Comparison of ENCODE assay signal across 8 mouse cellular contexts in the genomic region with DNA sequence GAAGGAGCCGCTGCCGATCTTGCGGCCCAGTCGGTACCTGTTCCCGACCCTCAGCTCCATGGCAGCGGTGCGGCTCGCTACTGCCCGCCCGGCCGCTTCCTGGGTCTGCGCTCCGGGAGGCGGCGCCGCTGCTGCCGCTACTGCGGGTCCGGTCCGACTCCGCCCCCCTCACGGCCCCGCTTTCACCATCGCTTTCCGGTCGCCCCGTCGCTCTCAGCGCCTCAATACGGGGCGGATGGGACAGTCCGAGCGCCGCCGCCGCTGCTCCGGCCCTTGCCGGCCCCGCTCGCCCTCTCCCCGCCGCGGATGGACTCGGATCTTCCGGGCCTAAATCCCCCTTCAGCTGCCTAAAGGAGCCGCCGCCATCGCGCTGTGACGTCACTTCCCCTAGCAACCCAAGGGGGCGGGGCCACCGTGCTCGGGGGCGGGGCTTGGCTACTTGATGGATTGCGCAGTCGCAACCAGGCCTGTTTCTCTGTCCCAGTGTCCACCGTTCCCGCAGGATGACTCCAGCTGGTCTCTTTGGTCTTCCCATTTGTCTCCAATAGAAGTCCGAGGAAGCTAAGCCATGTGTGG. TPM values are rescaled to one million over a fixed set of nuclear protein-coding genes. Genes with fewer than 3 reads are reported as not detected.
DNase-seq lines count a peak whose midpoint lies in the region; ATAC-seq and TF ChIP-seq lines count a peak whose summit lies in the region.

A gene (minus strand): TSS at position 380 of the 576 bp plus-strand sequence.

- peaks cover 0 to 9% of the 10 kb centered on the region in 2 experiments; a peak in 1 of 4 replicates for H3K4me1 ChIP-seq in ES-E14 (ENCODE audit: control insufficient read depth in 2 of 2, insufficient read depth in 2 of 2, low read length in 2 of 2, poor library complexity in 1 of 2)
- H3K4me1 ChIP-seq in forebrain, embryonic 16.5 days (replicated peaks; ENCODE audit: control insufficient read depth, insufficient read depth, low read length), result peaks cover 38% of the 10 kb centered on the region
- peaks cover 17% of the 10 kb centered on the region for H3K4me1 ChIP-seq in lung, embryonic 14.5 days (ENCODE audit: insufficient read depth)
- peaks cover 22% of the 10 kb centered on the region for H3K4me1 ChIP-seq in olfactory bulb, adult 2 months (ENCODE audit: control insufficient read depth, insufficient read depth, low read length)
- H3K4me1 ChIP-seq in thymus, adult 2 months (replicated peaks; ENCODE audit: control insufficient read depth, insufficient read depth, low read length), result peaks cover 24% of the 10 kb centered on the region

- peak within 1 kb of the TSS; percentile 92 for H3K27ac ChIP-seq in ES-E14 (ENCODE audit: insufficient read depth, low read depth, low read length, poor library complexity, severe bottlenecking)
- H3K27ac ChIP-seq in forebrain, embryonic 16.5 days (ENCODE audit: low read length), result peak within 1 kb of the TSS; percentile 93
- H3K27ac ChIP-seq in layer of hippocampus, adult 2 months, result peak within 1 kb of the TSS; percentile 99
- peak within 1 kb of the TSS; percentile 97 for H3K27ac ChIP-seq in lung, embryonic 14.5 days (ENCODE audit: low read depth)
- H3K27ac ChIP-seq in olfactory bulb, adult 2 months (ENCODE audit: insufficient read depth, low read depth, low read length), result peak within 1 kb of the TSS; percentile 96
- H3K27ac ChIP-seq in thymus, adult 2 months (ENCODE audit: control insufficient read depth, insufficient read depth, low read length), result peak within 1 kb of the TSS; percentile 58; the same call in 1 of the 2 replicates

- under 1% methylated on average over 59 of the region's 59 CpGs for WGBS in forebrain, embryonic 16.5 days
- 1% methylated on average over 45 of the region's 59 CpGs for WGBS in lung, embryonic 14.5 days
- under 1% methylated on average over 58 of the region's 59 CpGs for WGBS in olfactory bulb, adult 2 months
- WGBS in thymus, adult 2 months, result under 1% methylated on average over 59 of the region's 59 CpGs

- peak within 1 kb of the TSS; percentile 99 for H3K9ac ChIP-seq in ES-E14 (ENCODE audit: insufficient read depth, low read depth, low read length, poor library complexity, severe bottlenecking)
- H3K9ac ChIP-seq in forebrain, embryonic 16.5 days (replicated peaks; ENCODE audit: low read depth, low read length), result peak within 1 kb of the TSS; percentile 100
- peak within 1 kb of the TSS; percentile 100 for H3K9ac ChIP-seq in lung, embryonic 14.5 days

- H3K27me3 ChIP-seq in forebrain, embryonic 16.5 days (replicated peaks; ENCODE audit: control insufficient read depth, insufficient read depth, low read length), result no peaks in the 10 kb centered on the region
- H3K27me3 ChIP-seq in lung, embryonic 14.5 days (ENCODE audit: insufficient read depth, low read length), result no peaks in the 10 kb centered on the region
- H3K27me3 ChIP-seq in thymus, adult 2 months (ENCODE audit: control insufficient read depth, insufficient read depth, low read length), result no peaks in the 10 kb centered on the region

- in situ Hi-C loops in ES-E14 (cut with MboI; ENCODE audit: low sequenced_read_pairs in 2 of 2, unreplicated experiment in 2 of 2), result no loop called here

- TF ChIP-seq POLR2A in olfactory bulb, adult 2 months (IDR thresholded peaks at IDR 0.05; ENCODE audit: insufficient read depth, low read depth, low read length), result peak; percentile 37; the same call in 1 of the 2 replicates
- TF ChIP-seq POLR2A in thymus, adult 2 months (IDR thresholded peaks at IDR 0.05; ENCODE audit: control insufficient read depth, extremely low read depth, insufficient read depth, low read length, poor library complexity), result peak; percentile 64

- DNase-seq in ES-E14 (ENCODE audit: low read depth, low spot score), result peak; percentile 85
- DNase-seq in cerebellum, adult 11-12 months, result peak; percentile 98
- DNase-seq in heart, postnatal 36 days, result peak; percentile 100
- peak; percentile 97 to 99 for DNase-seq in layer of hippocampus, adult 2 months (ENCODE audit: low spot score in 2 of 2)
- peak; percentile 98 for DNase-seq in lung, embryonic 14.5 days
- DNase-seq in thymus, adult 2 months, result peak; percentile 98

- intact Hi-C loops in heart, postnatal 36 days (cut with DNase I), result loop anchor here (5.0 kb wide), 1 partner anchor 194 kb away; a partner anchor contains a TSS

- peak; percentile 92 for ATAC-seq in forebrain, embryonic 16.5 days
- ATAC-seq in lung, embryonic 14.5 days (ENCODE audit: insufficient read depth), result peak; percentile 84

- TF ChIP-seq CTCF in layer of hippocampus, adult 2 months (conservative IDR thresholded peaks at IDR 0.05), result no peak; the same call in 1 of the 2 replicates
- TF ChIP-seq CTCF in lung, embryonic 14.5 days (IDR thresholded peaks at IDR 0.05; ENCODE audit: low read depth), result no peak
- no peak for TF ChIP-seq CTCF in olfactory bulb, adult 2 months (IDR thresholded peaks at IDR 0.05; ENCODE audit: insufficient read depth, low read depth, low read length)
- 0 out of 2 replicates have a peak, but pooled peaks have one; percentile 22 for TF ChIP-seq CTCF in thymus, adult 2 months (IDR thresholded peaks at IDR 0.05; ENCODE audit: borderline replicate concordance, control insufficient read depth, extremely low read depth, insufficient read depth, low read length, poor library complexity)

- peaks cover 2% of the 10 kb centered on the region; the same call in 1 of the 2 replicates for H3K36me3 ChIP-seq in ES-E14 (ENCODE audit: control insufficient read depth, insufficient read depth, low read length, poor library complexity, severe bottlenecking)
- 0 out of 2 replicates have a peak, but pooled peaks cover under 1% of the 10 kb centered on the region for H3K36me3 ChIP-seq in forebrain, embryonic 16.5 days (ENCODE audit: control insufficient read depth, insufficient read depth)
- H3K36me3 ChIP-seq in lung, embryonic 14.5 days (ENCODE audit: insufficient read depth), result peaks cover 17% of the 10 kb centered on the region
- peaks cover 1% of the 10 kb centered on the region; the same call in 1 of the 2 replicates for H3K36me3 ChIP-seq in thymus, adult 2 months (ENCODE audit: control insufficient read depth, insufficient read depth, low read length)

- peak within 1 kb of the TSS; percentile 97 for H3K4me2 ChIP-seq in forebrain, embryonic 16.5 days (ENCODE audit: low read length)
- peak within 1 kb of the TSS; percentile 74 for H3K4me2 ChIP-seq in lung, embryonic 14.5 days

- no peaks in the 10 kb centered on the region for H3K9me3 ChIP-seq in ES-E14 (ENCODE audit: control insufficient read depth, insufficient read depth, low read depth, low read length)
- no peaks in the 10 kb centered on the region for H3K9me3 ChIP-seq in forebrain, embryonic 16.5 days (ENCODE audit: control insufficient read depth, low read length)
- no peaks in the 10 kb centered on the region for H3K9me3 ChIP-seq in lung, embryonic 14.5 days (ENCODE audit: low read depth, low read length)

- H3K4me3 ChIP-seq in ES-E14 (ENCODE audit: insufficient read depth in 1 of 2, low read depth in 1 of 2, low read length in 2 of 2, poor library complexity in 1 of 2, severe bottlenecking in 1 of 2), result peak within 1 kb of the TSS; percentile 95 to 98
- H3K4me3 ChIP-seq in forebrain, embryonic 16.5 days (replicated peaks; ENCODE audit: low read length), result peak within 1 kb of the TSS; percentile 92
- peak within 1 kb of the TSS; percentile 98 for H3K4me3 ChIP-seq in layer of hippocampus, adult 2 months
- H3K4me3 ChIP-seq in lung, embryonic 14.5 days (ENCODE audit: low read depth, low read length), result peak within 1 kb of the TSS; percentile 100
- peak within 1 kb of the TSS; percentile 100 for H3K4me3 ChIP-seq in olfactory bulb, adult 2 months (ENCODE audit: insufficient read depth, low read depth, low read length)
- H3K4me3 ChIP-seq in thymus, adult 2 months (ENCODE audit: control insufficient read depth, insufficient read depth, low read length), result peak within 1 kb of the TSS; percentile 73

TF ChIP-seq in ES-E14, 5 proteins besides CTCF, POLR2A, EP300 and RAD21:
- no peak for TF ChIP-seq ZC3H11A (IDR thresholded peaks at IDR 0.05; ENCODE audit: borderline replicate concordance, low read depth, low read length)
- no peak for TF ChIP-seq MAFK (IDR thresholded peaks at IDR 0.05; ENCODE audit: insufficient read depth, low read depth, low read length)
- TF ChIP-seq HCFC1 (IDR thresholded peaks at IDR 0.05; ENCODE audit: borderline replicate concordance, insufficient read depth, low read length), result no peak; the same call in 1 of the 2 replicates
- no peak for TF ChIP-seq ZNF384 (IDR thresholded peaks at IDR 0.05; ENCODE audit: low read depth, low read length)
- no peak for TF ChIP-seq CHD2 (IDR thresholded peaks at IDR 0.05; ENCODE audit: low read depth, low read length)

RNA-seq across cellular contexts. Expression of the gene that starts here (rescaled TPM):
- total RNA-seq in ES-E14 (2012; rRNA removed), result 50.8 and 60.7 TPM in 2 replicates
- 146 and 149 TPM in 2 replicates for polyA plus RNA-seq in forebrain, embryonic 16.5 days (2015; fragmentation: Nextera tagmentation; extraction: Ambion mirVana)
- 10 to 100 TPM; 57.9 to 64.8 TPM for total RNA-seq in heart, postnatal 36 days (2021)
- 100 to 1,000 TPM; 133 to 136 TPM for total RNA-seq in layer of hippocampus, adult 2 months (2021)
- polyA plus RNA-seq in lung, embryonic 14.5 days (2014; fragmentation: Nextera tagmentation; extraction: Ambion mirVana), result 82.5 and 89.8 TPM in 2 replicates
- not detected in 2 replicates for polyA plus RNA-seq in olfactory bulb, adult 2 months (2012; ENCODE audit: insufficient read depth, insufficient read length, low replicate concordance, missing spikeins)
- 98.2 and 106 TPM in 2 replicates for polyA plus RNA-seq in thymus, adult 2 months (2012; rRNA removed)

Comparison
In these comparisons a context has a peak if more than half of its experiments do, and no peak if none do; other contexts are left out.
1. Peak in every context shown above with its lines: DNase-seq, ATAC-seq, H3K4me3 ChIP-seq and H3K27ac ChIP-seq.